26 mouse cellular contexts compared by ENCODE assay signal in genomic region chr9:77391248-77391647, GRCm38 (mm10). TPM values are rescaled to one million over a fixed set of nuclear protein-coding genes. Genes with fewer than 3 reads are reported as not detected.
DNase-seq lines count a peak whose midpoint lies in the region; ATAC-seq and TF ChIP-seq lines count a peak whose summit lies in the region.
"Had no signal": no experiment of that assay in that cellular context is flagged by ENCODE, and none has a peak within 500 bp of the region (broad histone marks: within the 10 kb centered on the region; RNA-seq: fewer than 3 reads in every experiment).

No protein-coding gene starts in this region.

- H3K36me3 ChIP-seq in CH12.LX (replicated peaks in 1 of 2; ENCODE audit: control insufficient read depth in 1 of 2, insufficient read depth in 1 of 2, low read length in 1 of 2) = no peaks in the 10 kb centered on the region
- H3K36me3 ChIP-seq: embryonic facial prominence, embryonic 13.5 days; embryonic facial prominence, embryonic 15.5 days; forebrain, embryonic 10.5 days; forebrain, embryonic 12.5 days had no signal

- no peak for TF ChIP-seq POLR2A in CH12.LX (IDR thresholded peaks at IDR 0.05; ENCODE audit: low read depth, low read length)

- TF ChIP-seq RAD21 in CH12.LX (IDR thresholded peaks at IDR 0.05; ENCODE audit: low read depth, low read length) = no peak

- H3K27me3 ChIP-seq in CH12.LX (replicated peaks) = no peaks in the 10 kb centered on the region
- H3K27me3 ChIP-seq: embryonic facial prominence, embryonic 13.5 days; embryonic facial prominence, embryonic 15.5 days; forebrain, embryonic 12.5 days had no signal

- H3K9ac ChIP-seq in CH12.LX (ENCODE audit: insufficient read depth, low read depth) = no peak overlapping the region
- H3K9ac ChIP-seq: embryonic facial prominence, embryonic 13.5 days; embryonic facial prominence, embryonic 15.5 days; forebrain, embryonic 12.5 days had no signal

- no peak overlapping the region for H3K4me2 ChIP-seq in CH12.LX (ENCODE audit: insufficient read depth, low read depth, poor library complexity, severe bottlenecking)
- H3K4me2 ChIP-seq: embryonic facial prominence, embryonic 13.5 days; embryonic facial prominence, embryonic 15.5 days; forebrain, embryonic 12.5 days had no signal

- peaks cover 0 to 8% of the 10 kb centered on the region in 2 experiments; a peak in 2 of 4 replicates for H3K4me1 ChIP-seq in CH12.LX (ENCODE audit: control insufficient read depth in 1 of 2, insufficient read depth in 2 of 2)
- H3K4me1 ChIP-seq: embryonic facial prominence, embryonic 13.5 days; embryonic facial prominence, embryonic 15.5 days; forebrain, embryonic 12.5 days had no signal

- DNase-seq in heart, adult 11 months = peak; percentile 58
- DNase-seq in heart, postnatal 14 days = no peak
- DNase-seq in CH12.LX (ENCODE audit: extremely low read depth) = peak; percentile 55
- no peak for DNase-seq in frontal cortex, postnatal 10 days (ENCODE audit: low spot score in 2 of 2)
- DNase-seq in layer of hippocampus, adult 18-20 months (ENCODE audit: low spot score in 2 of 2) = no peak
- DNase-seq: adrenal gland, adult 2 months; adrenal gland, postnatal 10 days; adrenal gland, postnatal 25 days; B cell, adult 2 months; cerebellum, adult 11 months; cerebellum, adult 18-20 months; cerebellum, adult 8-10 months; cerebellum, adult 9-11 months; cerebellum, postnatal 14 days; embryo, embryonic 11 days had no signal

- H3K27ac ChIP-seq in CH12.LX (ENCODE audit: insufficient read depth, low read depth) = no peak overlapping the region
- H3K27ac ChIP-seq: embryonic facial prominence, embryonic 13.5 days; embryonic facial prominence, embryonic 15.5 days; forebrain, embryonic 10.5 days; forebrain, embryonic 12.5 days had no signal

- in situ Hi-C loops in CH12.LX (cut with MboI; ENCODE audit: low pct_ligation_motif_present, low pct_unique_long_range_greater_than_20kb, low sequenced_read_pairs) = loop anchor here (25.0 kb wide), 2 partner anchors 404 to 1004 kb away; no protein-coding TSS in a partner anchor

- no peak for TF ChIP-seq CTCF in CH12.LX (conservative IDR thresholded peaks at IDR 0.05 in 1 of 2, IDR thresholded peaks at IDR 0.05 in 1 of 2; ENCODE audit: low read depth in 2 of 2, low read length in 2 of 2)

- dilution Hi-C loops in CH12.LX (cut with MboI; ENCODE audit: extremely low pct_ligation_motif_present, extremely low pct_unique_long_range_greater_than_20kb, low sequenced_read_pairs) = no loop called here

- TF ChIP-seq EP300 in CH12.LX (IDR thresholded peaks at IDR 0.05; ENCODE audit: low read length) = peak; percentile 65

- intact Hi-C loops in heart, postnatal 14 days (cut with DNase I) = no loop called here

- H3K79me2 ChIP-seq in CH12.LX (replicated peaks; ENCODE audit: control insufficient read depth, extremely low read depth, insufficient read depth, poor library complexity, severe bottlenecking) = no peaks in the 10 kb centered on the region

- peaks cover 3% of the 10 kb centered on the region for H3K9me3 ChIP-seq in CH12.LX (replicated peaks; ENCODE audit: low read length)
- H3K9me3 ChIP-seq: embryonic facial prominence, embryonic 13.5 days; embryonic facial prominence, embryonic 15.5 days; forebrain, embryonic 10.5 days; forebrain, embryonic 12.5 days had no signal

- no peak overlapping the region for H3K4me3 ChIP-seq in CH12.LX (replicated peaks in 1 of 3; ENCODE audit: low read depth in 2 of 3, low read length in 2 of 3, poor library complexity in 1 of 3)
- H3K4me3 ChIP-seq: embryonic facial prominence, embryonic 13.5 days; embryonic facial prominence, embryonic 15.5 days; erythroblast, embryonic 14.5 days; forebrain, embryonic 10.5 days; forebrain, embryonic 12.5 days had no signal

- peak; percentile 73 for ATAC-seq in granulocyte monocyte progenitor cell, adult 5-6 weeks (replicated peaks; ENCODE audit: poor library complexity, severe bottlenecking)
- peak; percentile 54 for ATAC-seq in megakaryocyte progenitor cell, adult 5-6 weeks (replicated peaks; ENCODE audit: poor library complexity)
- ATAC-seq: CD4-positive, CD25-positive, alpha-beta regulatory T cell, adult 4 months; forebrain, embryonic 14.5 days; forebrain, embryonic 16.5 days had no signal

TF ChIP-seq in CH12.LX, 34 proteins besides CTCF, POLR2A, EP300 and RAD21:
- TF ChIP-seq ZMIZ1 (IDR thresholded peaks at IDR 0.05; ENCODE audit: low read depth, low read length) (no peak), BHLHE40 (IDR thresholded peaks at IDR 0.05; ENCODE audit: low read depth, low read length) (peak; percentile 67)

RNA-seq across cellular contexts. Expression of gene Mlip, which starts 38.5 kb away (rescaled TPM):
- total RNA-seq in heart, postnatal 14 days (2021) = 100 to 1,000 TPM; 133 to 137 TPM
- total RNA-seq in CH12.LX (2012; rRNA removed) (not detected in 2 replicates), CH12.LX (2014; rRNA removed) (not detected in 2 replicates)
- not detected in 2 replicates for polyA plus RNA-seq in CH12.LX (2012; ENCODE audit: insufficient read length, low read depth)
- not detected in 2 replicates for total RNA-seq in granulocyte monocyte progenitor cell, adult 5-6 weeks (2014; fragmentation: Nextera tagmentation)
- not detected in 2 replicates for total RNA-seq in granulocyte monocyte progenitor cell, adult 5-6 weeks (2017)
- not detected in 2 replicates for total RNA-seq in megakaryocyte progenitor cell, adult 5-6 weeks (2015)
- total RNA-seq in megakaryocyte progenitor cell, adult 5-6 weeks (2017) = not detected in 2 replicates
- total RNA-seq in layer of hippocampus, adult 18-20 months (2021) = 10 to 100 TPM; 47.7 to 51.7 TPM
- total RNA-seq: ES-E14 had no signal
- polyA plus RNA-seq: adrenal gland, adult 2 months; forebrain, embryonic 10.5 days had no signal

Comparison
In these comparisons a context has a peak if more than half of its experiments do, and no peak if none do; other contexts are left out.
1. DNase-seq: peak in heart, adult 11 months (single experiment) and CH12.LX (single experiment); none in heart, postnatal 14 days (0 of 2), frontal cortex, postnatal 10 days (0 of 2) and layer of hippocampus, adult 18-20 months (0 of 2).
2. RNA of gene Mlip, which starts 38.5 kb away (total RNA-seq): 133 to 137 TPM in heart, postnatal 14 days and 47.7 to 51.7 TPM in layer of hippocampus, adult 18-20 months; not detected in CH12.LX, not detected in granulocyte monocyte progenitor cell, adult 5-6 weeks and not detected in megakaryocyte progenitor cell, adult 5-6 weeks; every median in the first group is over 10 times any median in the second.